Mouse (Mus musculus) T-helper 17 cell (primary cell): ENCODE data around the gene Chek2.

Experiments used
- in situ Hi-C, 2 experiments: fragments of 300-600 bp; cut with MboI, MseI; formaldehyde crosslinking; loops; 1 replicate in 1 of 2; 2 replicates in 1 of 2; pipeline ENCODE4 v1.15.1; 2025; ENCODE audit warnings: high pct_unique_total_duplicates in 2 of 2

Chek2 gene

GRCm38 (mm10) chr5:110839678-110840365 is at the start of gene Chek2, which contains the start of gene Hscb:
Gene Chek2 (plus strand): TSS chr5:110839979.
Gene Hscb (minus strand): TSS chr5:110839777.
- in situ Hi-C loops: loop anchor here (5.0 kb wide), 2 partner anchors 58 to 63 kb away; partner anchors contain the start of gene Pus1 (in 1 of the 2)

GRCm38 (mm10) chr5:110794363-110794762 is 45.4 kb upstream of the Chek2 start:
- in situ Hi-C loops: no loop called here

GRCm38 (mm10) chr5:110797696-110798095 is 42.1 kb upstream of the Chek2 start:
- in situ Hi-C loops: no loop called here

- in situ Hi-C loops: no loop called here
Observed at GRCm38 (mm10) chr5:110801036-110801624, 38.6 kb upstream of the Chek2 start.

- in situ Hi-C loops: no loop called here
Observed at GRCm38 (mm10) chr5:110802186-110802585, 37.6 kb upstream of the Chek2 start.

- in situ Hi-C loops: no loop called here
Observed at GRCm38 (mm10) chr5:110802809-110803208, 37.0 kb upstream of the Chek2 start.

GRCm38 (mm10) chr5:110804012-110804743 is 35.6 kb upstream of the Chek2 start:
- in situ Hi-C loops: no loop called here

GRCm38 (mm10) chr5:110806154-110806553 is 33.6 kb upstream of the Chek2 start:
- in situ Hi-C loops: no loop called here

- in situ Hi-C loops: no loop called here
Observed at GRCm38 (mm10) chr5:110806676-110807075, 33.1 kb upstream of the Chek2 start.

- in situ Hi-C loops: no loop called here
Observed at GRCm38 (mm10) chr5:110807453-110807852, 32.3 kb upstream of the Chek2 start.

- in situ Hi-C loops: no loop called here
Observed at GRCm38 (mm10) chr5:110808061-110808631, 31.6 kb upstream of the Chek2 start.

GRCm38 (mm10) chr5:110808821-110809666 is 30.7 kb upstream of the Chek2 start:
- in situ Hi-C loops: no loop called here

GRCm38 (mm10) chr5:110809667-110810325 is 30.0 kb upstream of the Chek2 start, which contains the start of gene Ulk1:
Gene Ulk1 (minus strand): TSS chr5:110810097.
- in situ Hi-C loops: no loop called here

- in situ Hi-C loops: no loop called here
Observed at GRCm38 (mm10) chr5:110824421-110824820, 15.4 kb upstream of the Chek2 start.

- in situ Hi-C loops: no loop called here
Observed at GRCm38 (mm10) chr5:110826781-110827495, 12.8 kb upstream of the Chek2 start.

- in situ Hi-C loops: no loop called here
Observed at GRCm38 (mm10) chr5:110827576-110827975, 12.2 kb upstream of the Chek2 start.

GRCm38 (mm10) chr5:110831036-110831720 is 8.6 kb upstream of the Chek2 start:
- in situ Hi-C loops: no loop called here

- in situ Hi-C loops: loop anchor here in 1 of 2 experiments (5.0 kb wide), 1 partner anchor 54 kb away; the partner anchor contains the start of gene Pus1
Observed at GRCm38 (mm10) chr5:110835959-110836358, 3.8 kb upstream of the Chek2 start.

- in situ Hi-C loops: loop anchor here in 1 of 2 experiments (5.0 kb wide), 1 partner anchor 56 kb away; the partner anchor contains the start of gene Pus1
Observed at GRCm38 (mm10) chr5:110838016-110838415, 1.8 kb upstream of the Chek2 start.
